Mouse (Mus musculus): ENCODE data around the gene Hist2h3c1.
"Not testable (repeated sequence)": the region's sequence is repeated elsewhere in the genome, so short reads cannot be mapped to it uniquely, and the experiment has no call there.

Gene Hist2h3c1

GRCm38 (mm10) chr3:96246427-96246856 is at the start of gene Hist2h3c1:
Hist2h3c1 (plus strand) TSS chr3:96246685.
- DNase-seq (ENCODE audit: extremely low spot score): not testable (repeated sequence)

- peak; percentile 90 for DNase-seq (ENCODE audit: extremely low spot score)
These were observed 49.2 kb upstream of the Hist2h3c1 start for GRCm38 (mm10) chr3:96197129-96197749.

- DNase-seq (ENCODE audit: extremely low spot score): no peak
These were observed 48.3 kb upstream of the Hist2h3c1 start for GRCm38 (mm10) chr3:96198181-96198580.

- DNase-seq (ENCODE audit: extremely low spot score): not testable (repeated sequence)
These were observed 47.8 kb upstream of the Hist2h3c1 start for GRCm38 (mm10) chr3:96198601-96199251.

GRCm38 (mm10) chr3:96199731-96200130 is 46.8 kb upstream of the Hist2h3c1 start:
- DNase-seq (ENCODE audit: extremely low spot score): no peak

GRCm38 (mm10) chr3:96207819-96208218 is 38.7 kb upstream of the Hist2h3c1 start:
- DNase-seq (ENCODE audit: extremely low spot score): no peak

- DNase-seq (ENCODE audit: extremely low spot score): no peak
These were observed 37.2 kb upstream of the Hist2h3c1 start for GRCm38 (mm10) chr3:96209242-96209641.

- DNase-seq (ENCODE audit: extremely low spot score): no peak
These were observed 27.3 kb upstream of the Hist2h3c1 start for GRCm38 (mm10) chr3:96219191-96219641.

- peak; percentile 87 for DNase-seq (ENCODE audit: extremely low spot score)
These were observed 26.8 kb upstream of the Hist2h3c1 start, which contains the start of the genes Bola1 and Hist2h2ab for GRCm38 (mm10) chr3:96219661-96220130. Bola1 (minus strand) TSS chr3:96219709. Hist2h2ab (plus strand) TSS chr3:96219865.

GRCm38 (mm10) chr3:96220131-96220764 is 26.2 kb upstream of the Hist2h3c1 start:
- peak; percentile 82 for DNase-seq (ENCODE audit: extremely low spot score)

- DNase-seq (ENCODE audit: extremely low spot score): peak; percentile 94
These were observed 25.5 kb upstream of the Hist2h3c1 start, which contains the start of the genes Hist2h2ac and Hist2h2be for GRCm38 (mm10) chr3:96220765-96221639. Hist2h2ac (minus strand) TSS chr3:96220880. Hist2h2be (plus strand) TSS chr3:96221119.

- no peak for DNase-seq (ENCODE audit: extremely low spot score)
These were observed 24.8 kb upstream of the Hist2h3c1 start for GRCm38 (mm10) chr3:96221640-96222038.

GRCm38 (mm10) chr3:96222774-96223173 is 23.7 kb upstream of the Hist2h3c1 start:
- no peak for DNase-seq (ENCODE audit: extremely low spot score)

GRCm38 (mm10) chr3:96225421-96225820 is 21.1 kb upstream of the Hist2h3c1 start:
- DNase-seq (ENCODE audit: extremely low spot score): no peak

- no peak for DNase-seq (ENCODE audit: extremely low spot score)
These were observed 19.5 kb upstream of the Hist2h3c1 start for GRCm38 (mm10) chr3:96226695-96227648.

GRCm38 (mm10) chr3:96228828-96229227 is 17.7 kb upstream of the Hist2h3c1 start:
- no peak for DNase-seq (ENCODE audit: extremely low spot score)

- DNase-seq (ENCODE audit: extremely low spot score): no peak
These were observed 16.1 kb upstream of the Hist2h3c1 start for GRCm38 (mm10) chr3:96230404-96230803.

GRCm38 (mm10) chr3:96230910-96231757 is 15.4 kb upstream of the Hist2h3c1 start:
- no peak for DNase-seq (ENCODE audit: extremely low spot score)

GRCm38 (mm10) chr3:96231758-96232120 is 14.7 kb upstream of the Hist2h3c1 start:
- no peak for DNase-seq (ENCODE audit: extremely low spot score)

Data from embryo, embryonic 9.5 days (tissue).